Mouse (Mus musculus) MEL (cell line): ENCODE data around the gene Sirt4.

Source experiments
- CTCF ChIP-seq, 3 experiments: IDR thresholded peaks in 2 of 3; conservative IDR thresholded peaks in 1 of 3; 2 replicates each; pipeline ENCODE4 v1.5.1; 2011 to 2012; ENCODE audit warnings: low read length in 3 of 3, low read depth in 2 of 3, mild to moderate bottlenecking in 2 of 3, improper control_type of control experiment in 1 of 3, inconsistent platforms in 1 of 3, mixed read lengths in 1 of 3, moderate library complexity in 1 of 3; ENCODE audit not compliant: control insufficient read depth in 1 of 3, insufficient read depth in 1 of 3, poor library complexity in 1 of 3, severe bottlenecking in 1 of 3
- EP300 ChIP-seq, 2 experiments: IDR thresholded peaks; 2 replicates each; pipeline ENCODE4 v1.6.1; 2011; ENCODE audit warnings: improper control_type of control experiment in 2 of 2, low read length in 2 of 2, low read depth in 1 of 2, mild to moderate bottlenecking in 1 of 2
- HCFC1 ChIP-seq: IDR thresholded peaks from 2 replicates; pipeline ENCODE4 v1.6.1; 2012; ENCODE audit warnings: low read depth, mild to moderate bottlenecking, inconsistent platforms, low read length, improper control_type of control experiment, moderate library complexity
- KAT2A ChIP-seq: conservative IDR thresholded peaks from 2 replicates; pipeline ENCODE4 v1.6.1; 2012; ENCODE audit warnings: low read depth, low read length, improper control_type of control experiment, inconsistent platforms
- POLR2AphosphoS5 ChIP-seq: IDR thresholded peaks from 2 replicates; pipeline ENCODE4 v1.6.1; 2012; ENCODE audit warnings: low read depth, borderline replicate concordance, mild to moderate bottlenecking, inconsistent platforms, low read length, moderate library complexity, mixed read lengths
- SMC3 ChIP-seq: IDR thresholded peaks from 2 replicates; pipeline ENCODE4 v1.6.1; 2011; ENCODE audit warnings: low read depth, low read length, improper control_type of control experiment
- USF1 ChIP-seq: IDR thresholded peaks from 2 replicates; pipeline ENCODE4 v1.6.1; 2014; ENCODE audit warnings: low read depth, mild to moderate bottlenecking, inconsistent platforms, low read length, improper control_type of control experiment, moderate library complexity
- ZMIZ1 ChIP-seq: IDR thresholded peaks from 2 replicates; pipeline ENCODE4 v1.6.1; 2012; ENCODE audit warnings: low read depth, mild to moderate bottlenecking, inconsistent platforms, low read length, improper control_type of control experiment, moderate library complexity

DNA sequence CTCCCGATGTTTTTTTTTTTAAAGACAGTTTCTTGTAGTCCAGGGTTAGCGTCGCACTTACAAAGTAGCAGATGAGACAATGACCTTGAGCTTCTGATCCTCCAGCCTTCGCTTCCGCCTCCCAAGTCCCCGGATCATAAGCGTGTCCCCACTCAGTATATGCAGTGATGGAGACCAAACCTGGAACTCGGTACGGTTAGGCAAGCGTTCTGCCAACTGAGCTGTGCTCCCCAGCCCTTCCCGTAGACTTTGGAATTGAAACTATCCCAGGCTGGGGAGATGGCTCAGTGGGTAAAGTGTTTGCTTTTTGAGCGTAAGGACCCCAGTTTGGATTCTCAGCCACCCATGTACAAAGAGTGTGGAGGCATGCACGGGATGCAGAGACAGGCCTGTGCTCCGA, 28.7 kb upstream of the Sirt4 start:
- TF ChIP-seq POLR2AphosphoS5 = no peak
- no peak for TF ChIP-seq CTCF (IDR thresholded peaks at IDR 0.05 in 2 of 3, conservative IDR thresholded peaks at IDR 0.05 in 1 of 3; ENCODE audit: control insufficient read depth in 1 of 3, insufficient read depth in 1 of 3, low read depth in 2 of 3, low read length in 3 of 3, poor library complexity in 1 of 3, severe bottlenecking in 1 of 3)
- no peak for TF ChIP-seq KAT2A
- TF ChIP-seq EP300 (IDR thresholded peaks at IDR 0.05; ENCODE audit: low read depth in 1 of 2, low read length in 2 of 2) = no peak
- no peak for TF ChIP-seq HCFC1
- TF ChIP-seq USF1 = no peak
- TF ChIP-seq SMC3 = no peak
- TF ChIP-seq ZMIZ1 = no peak
